Mouse (Mus musculus) fibroblast of lung, adult 2 months (primary cell): Measurements from ENCODE around the gene Ppef2.
"Not testable (repeated sequence)": the region's sequence is repeated elsewhere in the genome, so short reads cannot be mapped to it uniquely, and the experiment has no call there.

ENCODE experiments used
- DNase-seq: peaks from one replicate; pipeline ENCODE4 v3.0.0-alpha.2; 2011; ENCODE audit warnings: low read depth

The Ppef2 gene

DNA sequence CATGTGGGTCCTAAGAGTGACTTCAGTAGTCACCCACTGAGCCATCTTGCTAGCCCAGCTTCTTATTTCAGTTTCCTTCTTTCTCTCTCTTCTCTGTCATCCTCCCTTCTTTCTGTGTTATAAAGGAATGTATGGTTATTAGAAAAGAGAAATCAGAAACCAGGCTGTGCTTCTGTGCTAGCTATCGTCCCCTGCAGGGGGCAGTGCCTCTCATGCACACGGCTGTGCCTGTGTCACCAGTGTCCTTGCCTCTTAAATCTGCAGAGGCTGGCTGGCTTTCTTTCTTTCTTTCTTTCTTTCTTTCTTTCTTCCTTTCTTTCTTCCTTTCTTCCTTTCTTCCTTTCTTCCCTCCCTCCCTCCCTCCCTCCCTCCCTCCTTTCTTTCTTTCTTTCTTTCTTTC, 60.4 kb downstream of the Ppef2 start:
- not testable (repeated sequence) for DNase-seq

DNA sequence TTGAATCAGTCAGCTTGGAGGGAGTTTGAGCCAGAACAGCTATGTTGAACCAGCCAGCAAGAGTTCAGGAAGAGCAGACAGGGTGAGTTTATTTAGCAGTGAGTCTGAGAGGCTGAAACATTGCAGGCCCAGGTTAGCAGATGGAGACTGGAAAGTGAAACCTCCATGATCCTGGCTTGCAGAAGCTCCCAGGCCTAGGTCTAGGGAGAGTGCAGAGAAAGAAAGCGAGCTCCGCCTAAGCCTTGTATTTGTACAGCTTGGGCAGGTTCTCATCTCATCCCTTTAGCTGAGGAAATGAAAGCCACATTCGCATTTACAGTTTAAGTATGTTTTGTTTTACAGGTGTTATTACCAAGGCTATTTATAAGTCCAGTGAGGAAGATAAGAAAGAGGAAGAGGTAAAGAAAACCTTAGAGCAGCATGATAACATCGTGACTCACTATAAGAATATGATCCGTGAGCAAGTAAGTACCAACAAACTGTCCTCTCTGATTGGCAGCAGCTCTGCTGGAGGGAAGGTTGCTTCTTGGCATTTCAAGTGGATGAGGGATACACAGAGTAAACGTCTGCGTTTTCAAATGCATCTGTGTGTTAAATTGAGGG, 67.1 kb downstream of the Ppef2 start:
- DNase-seq: no peak

- no peak for DNase-seq
Measured at GRCm38 (mm10) chr5:92183071-92183830, 72.8 kb downstream of the Ppef2 start.
